Mouse (Mus musculus): Measurements from ENCODE around the gene Ano1. TPM values are rescaled to one million over a fixed set of nuclear protein-coding genes. Genes with fewer than 3 reads are reported as not detected.

Ano1 gene
- total RNA-seq, 2 experiments from 2014 or later, result 2.3 to 3.4 TPM

- no peak for DNase-seq (ENCODE audit: low spot score)
These were observed 17.1 kb upstream of the Ano1 start for GRCm38 (mm10) chr7:144768845-144769244.

GRCm38 (mm10) chr7:144764537-144765282 is 12.9 kb upstream of the Ano1 start:
- no peak for DNase-seq (ENCODE audit: low spot score)

GRCm38 (mm10) chr7:144764013-144764412 is 12.2 kb upstream of the Ano1 start:
- no peak for DNase-seq (ENCODE audit: low spot score)

GRCm38 (mm10) chr7:144762496-144763235 is 10.9 kb upstream of the Ano1 start:
- no peak for DNase-seq (ENCODE audit: low spot score)

- DNase-seq (ENCODE audit: low spot score), result no peak
These were observed 8.5 kb upstream of the Ano1 start for GRCm38 (mm10) chr7:144760228-144760627.

- no peak for DNase-seq (ENCODE audit: low spot score)
These were observed 7.7 kb upstream of the Ano1 start for GRCm38 (mm10) chr7:144759455-144759854.

- DNase-seq (ENCODE audit: low spot score), result no peak
These were observed 4.0 kb upstream of the Ano1 start for GRCm38 (mm10) chr7:144755511-144756378.

GRCm38 (mm10) chr7:144754722-144755121 is 2.9 kb upstream of the Ano1 start:
- no peak for DNase-seq (ENCODE audit: low spot score)

- no peak for DNase-seq (ENCODE audit: low spot score)
These were observed 1.9 kb upstream of the Ano1 start for GRCm38 (mm10) chr7:144753657-144754031.

GRCm38 (mm10) chr7:144752919-144753656 is 1.3 kb upstream of the Ano1 start:
- DNase-seq (ENCODE audit: low spot score), result no peak

- DNase-seq (ENCODE audit: low spot score), result no peak
These were observed 4.0 kb downstream of the Ano1 start for GRCm38 (mm10) chr7:144747756-144748155.

GRCm38 (mm10) chr7:144746466-144746865 is 5.3 kb downstream of the Ano1 start:
- DNase-seq (ENCODE audit: low spot score), result no peak

GRCm38 (mm10) chr7:144743874-144744273 is 7.9 kb downstream of the Ano1 start:
- no peak for DNase-seq (ENCODE audit: low spot score)

- no peak for DNase-seq (ENCODE audit: low spot score)
These were observed 11.1 kb downstream of the Ano1 start for GRCm38 (mm10) chr7:144740643-144741042.

GRCm38 (mm10) chr7:144739810-144740209 is 12.0 kb downstream of the Ano1 start:
- no peak for DNase-seq (ENCODE audit: low spot score)

GRCm38 (mm10) chr7:144738357-144738798 is 13.4 kb downstream of the Ano1 start:
- no peak for DNase-seq (ENCODE audit: low spot score)

GRCm38 (mm10) chr7:144731897-144732291 is 19.9 kb downstream of the Ano1 start:
- DNase-seq (ENCODE audit: low spot score), result no peak

- DNase-seq (ENCODE audit: low spot score), result no peak
These were observed 20.4 kb downstream of the Ano1 start for GRCm38 (mm10) chr7:144731182-144731896.

- no peak for DNase-seq (ENCODE audit: low spot score)
These were observed 27.5 kb downstream of the Ano1 start for GRCm38 (mm10) chr7:144724283-144724682.

- DNase-seq (ENCODE audit: low spot score), result no peak
These were observed 31.8 kb downstream of the Ano1 start for GRCm38 (mm10) chr7:144719956-144720355.

GRCm38 (mm10) chr7:144717736-144718135 is 34.0 kb downstream of the Ano1 start:
- no peak for DNase-seq (ENCODE audit: low spot score)
